Mouse (Mus musculus): ENCODE results near the gene Narfl. TPM values are rescaled to one million over a fixed set of nuclear protein-coding genes. Genes with fewer than 3 reads are reported as not detected.

The Narfl gene
- total and polyA plus RNA-seq, 2 experiments from 2014 or later = 30.4 to 31.0 TPM

DNA sequence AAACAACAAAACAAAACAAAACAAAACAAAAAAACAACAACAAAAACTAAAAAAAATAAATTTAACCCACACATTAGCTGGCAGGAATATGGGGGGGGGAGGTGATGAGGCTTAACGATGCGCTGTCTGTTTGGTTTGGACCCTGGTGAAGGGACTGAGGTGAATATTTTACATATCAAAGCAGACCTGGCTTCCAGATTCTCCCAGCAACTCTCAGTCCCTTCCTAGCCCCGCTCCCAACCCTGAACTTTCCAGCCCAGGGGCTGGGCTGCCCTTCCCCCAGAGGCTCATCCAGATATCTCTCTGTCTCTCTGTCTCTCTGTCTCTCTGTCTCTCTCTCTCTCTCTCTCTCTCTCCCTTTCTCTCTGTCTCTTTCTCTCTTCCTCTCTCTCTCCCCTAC is 11.0 kb upstream of the Narfl start:
- H3K4me3 ChIP-seq (ENCODE audit: low read depth, low read length) = no peak overlapping the region
- H3K27me3 ChIP-seq (ENCODE audit: insufficient read depth, low read length) = no peaks in the 10 kb centered on the region
- 39% methylated on average over 3 of the region's 3 CpGs for WGBS
- no peaks in the 10 kb centered on the region for H3K4me1 ChIP-seq (ENCODE audit: insufficient read depth)
- H3K4me2 ChIP-seq (ENCODE audit: low read depth) = no peak overlapping the region
- ATAC-seq = no peak
- H3K9me3 ChIP-seq (ENCODE audit: low read length) = no peaks in the 10 kb centered on the region
- DNase-seq = no peak
- no peak overlapping the region for H3K27ac ChIP-seq (ENCODE audit: low read depth, low read length)
- no peaks in the 10 kb centered on the region for H3K36me3 ChIP-seq (ENCODE audit: insufficient read depth)
- TF ChIP-seq CTCF (IDR thresholded peaks at IDR 0.05; ENCODE audit: low read depth) = no peak
- no peak overlapping the region for H3K9ac ChIP-seq

DNA sequence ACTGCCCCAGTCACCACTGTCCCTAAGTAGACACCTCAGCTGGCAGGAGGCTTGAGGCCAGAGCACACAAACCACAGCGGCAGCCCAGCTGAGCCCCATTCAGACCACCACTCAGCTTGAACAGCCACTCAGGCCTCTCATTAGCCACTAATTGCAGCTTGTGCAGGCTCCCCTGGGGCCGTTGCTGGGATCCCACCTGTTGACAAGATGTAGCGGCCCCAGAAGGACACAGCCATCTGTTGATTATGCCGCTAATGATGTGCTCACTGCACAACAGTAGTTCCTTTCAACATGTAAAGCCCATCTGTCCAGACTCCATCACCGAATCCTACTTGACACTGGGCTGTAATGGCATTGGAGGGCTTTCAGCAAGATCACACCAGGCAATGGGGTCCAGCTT is 7.7 kb upstream of the Narfl start:
- H3K9ac ChIP-seq = no peak overlapping the region
- TF ChIP-seq CTCF (IDR thresholded peaks at IDR 0.05; ENCODE audit: low read depth) = no peak
- H3K9me3 ChIP-seq (ENCODE audit: low read length) = no peaks in the 10 kb centered on the region
- H3K27ac ChIP-seq (ENCODE audit: low read depth, low read length) = no peak overlapping the region
- H3K4me1 ChIP-seq (ENCODE audit: insufficient read depth) = no peaks in the 10 kb centered on the region
- ATAC-seq (peak; percentile 43; the same call in 1 of the 2 replicates), DNase-seq (no peak)
- no peaks in the 10 kb centered on the region for H3K27me3 ChIP-seq (ENCODE audit: insufficient read depth, low read length)
- WGBS = 13% methylated on average over 5 of the region's 5 CpGs
- H3K4me3 ChIP-seq (ENCODE audit: low read depth, low read length) = no peak overlapping the region
- no peak overlapping the region for H3K4me2 ChIP-seq (ENCODE audit: low read depth)
- no peaks in the 10 kb centered on the region for H3K36me3 ChIP-seq (ENCODE audit: insufficient read depth)

DNA sequence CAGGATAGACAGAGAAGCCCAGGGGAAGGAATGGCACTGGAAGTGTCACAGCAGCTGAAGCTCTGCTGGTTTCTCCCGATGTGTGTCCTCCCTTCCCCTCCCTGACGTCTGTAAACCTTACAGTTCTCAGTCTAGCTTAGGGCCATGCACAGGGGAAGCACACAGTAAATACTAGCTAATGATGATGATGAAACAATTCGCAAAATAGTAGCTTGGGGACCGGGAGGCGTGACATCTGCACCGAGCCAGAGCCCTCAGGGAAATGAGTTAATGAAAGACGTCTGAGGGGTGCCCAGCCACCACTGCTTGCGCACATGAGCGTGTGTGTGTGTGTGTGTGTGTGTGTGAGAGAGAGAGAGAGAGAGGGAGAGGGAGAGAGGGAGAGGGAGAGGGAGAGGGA is 4.2 kb upstream of the Narfl start:
- no peak for ATAC-seq
- Histone ChIP-seq H3K9ac (no peak overlapping the region), H3K27ac (ENCODE audit: low read depth, low read length) (no peak overlapping the region), H3K4me3 (ENCODE audit: low read depth, low read length) (no peak overlapping the region), H3K27me3 (ENCODE audit: insufficient read depth, low read length) (no peaks in the 10 kb centered on the region), H3K36me3 (ENCODE audit: insufficient read depth) (no peaks in the 10 kb centered on the region), H3K4me1 (ENCODE audit: insufficient read depth) (peaks cover 3% of the 10 kb centered on the region), H3K4me2 (ENCODE audit: low read depth) (no peak overlapping the region), H3K9me3 (ENCODE audit: low read length) (no peaks in the 10 kb centered on the region)
- no peak for TF ChIP-seq CTCF (IDR thresholded peaks at IDR 0.05; ENCODE audit: low read depth)
- no peak for DNase-seq
- 56% methylated on average over 9 of the region's 9 CpGs for WGBS

DNA sequence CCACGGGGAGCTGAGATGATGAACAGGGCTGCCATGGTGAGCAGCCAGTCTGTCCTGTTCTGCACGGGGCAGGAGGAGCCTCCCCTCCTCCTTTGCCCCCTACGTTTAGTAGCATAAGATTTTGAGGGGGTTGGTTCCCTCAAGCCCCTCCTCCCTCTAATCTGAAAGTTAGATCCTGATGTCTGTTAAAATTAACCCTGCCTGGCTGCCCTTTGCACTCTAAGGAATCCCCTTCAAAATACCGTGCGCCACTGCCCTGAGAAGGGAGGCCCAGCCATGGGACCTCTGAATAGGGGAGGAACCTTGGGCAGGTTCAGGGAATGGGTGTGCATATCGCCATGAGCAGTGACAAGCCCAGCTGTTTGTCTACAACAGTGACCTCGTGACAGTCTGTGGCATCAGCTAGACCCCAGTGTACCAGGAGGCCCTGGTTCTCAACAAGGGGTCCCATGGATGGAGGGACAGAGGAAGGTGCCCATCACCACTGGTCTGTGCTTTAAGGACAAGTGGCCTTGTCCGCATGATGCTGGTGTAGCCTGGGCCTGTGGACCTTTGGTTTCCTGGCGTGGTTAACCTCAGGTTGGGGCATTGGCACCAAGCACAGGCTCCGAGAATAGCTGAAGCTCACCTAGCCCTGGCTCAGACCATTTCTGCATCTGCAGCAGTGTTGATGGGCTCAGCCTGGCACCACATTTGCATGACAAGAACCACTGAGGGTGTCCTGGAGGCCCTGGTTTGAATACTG is 1.9 kb downstream of the Narfl start:
- 85% methylated on average over 10 of the region's 10 CpGs for WGBS
- H3K27me3 ChIP-seq (ENCODE audit: insufficient read depth, low read length) = no peaks in the 10 kb centered on the region
- no peak for DNase-seq

DNA sequence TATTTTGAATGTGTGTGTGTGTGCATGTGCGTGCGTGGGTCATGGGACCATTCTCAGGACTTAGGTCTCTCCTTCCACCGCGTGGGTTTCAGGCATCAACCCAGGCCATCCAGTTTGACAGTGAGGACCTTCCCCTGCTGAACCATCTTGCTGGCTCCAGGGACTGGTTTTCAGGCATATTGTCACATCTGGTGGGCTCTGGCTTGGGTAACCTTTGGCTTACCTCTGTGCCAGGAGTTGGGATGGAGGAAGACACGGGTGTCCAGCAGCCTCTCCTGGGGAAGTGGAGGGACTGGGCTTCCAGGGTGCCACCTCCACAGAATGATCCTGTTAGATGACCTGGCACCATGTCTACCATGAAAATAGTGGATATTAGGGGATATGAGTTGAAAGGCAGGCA is 4.4 kb downstream of the Narfl start:
- Histone ChIP-seq H3K4me3 (ENCODE audit: low read depth, low read length) (no peak overlapping the region), H3K27me3 (ENCODE audit: insufficient read depth, low read length) (no peaks in the 10 kb centered on the region), H3K27ac (ENCODE audit: low read depth, low read length) (no peak overlapping the region), H3K36me3 (ENCODE audit: insufficient read depth) (peaks cover 36% of the 10 kb centered on the region), H3K9ac (no peak overlapping the region), H3K4me2 (ENCODE audit: low read depth) (no peak overlapping the region), H3K4me1 (ENCODE audit: insufficient read depth) (peaks cover 5% of the 10 kb centered on the region), H3K9me3 (ENCODE audit: low read length) (no peaks in the 10 kb centered on the region)
- 96% methylated on average over 5 of the region's 5 CpGs for WGBS
- ATAC-seq (no peak), DNase-seq (no peak)
- TF ChIP-seq CTCF (IDR thresholded peaks at IDR 0.05; ENCODE audit: low read depth) = no peak

More for the DNA sequence above, 1.9 kb downstream of the Narfl start:
- Histone ChIP-seq H3K27ac (ENCODE audit: low read depth, low read length) (no peak overlapping the region), H3K4me3 (ENCODE audit: low read depth, low read length) (no peak overlapping the region), H3K36me3 (ENCODE audit: insufficient read depth) (peaks cover 15% of the 10 kb centered on the region), H3K9me3 (ENCODE audit: low read length) (no peaks in the 10 kb centered on the region), H3K4me2 (ENCODE audit: low read depth) (no peak overlapping the region), H3K4me1 (ENCODE audit: insufficient read depth) (peaks cover 5% of the 10 kb centered on the region), H3K9ac (no peak overlapping the region)
- no peak for ATAC-seq
- no peak for TF ChIP-seq CTCF (IDR thresholded peaks at IDR 0.05; ENCODE audit: low read depth)

DNA sequence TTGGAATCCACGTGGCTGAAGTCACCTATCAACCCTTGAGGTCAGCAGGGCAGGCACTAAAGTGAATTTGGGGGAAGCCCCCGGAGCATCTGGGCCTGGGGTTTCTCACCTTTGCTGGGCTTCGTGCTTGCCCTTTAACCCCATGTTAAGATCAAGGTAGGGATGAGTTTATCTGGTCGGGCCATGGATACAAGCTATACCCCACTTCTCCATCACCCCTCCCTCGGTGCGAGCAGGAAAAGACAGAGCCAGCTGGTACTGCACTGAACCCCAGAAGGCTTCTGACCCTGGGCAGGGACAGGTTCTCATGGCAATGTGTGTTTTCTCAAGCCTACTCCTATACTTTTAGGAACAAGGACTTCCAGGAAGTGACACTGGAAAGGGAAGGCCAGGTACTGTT is 7.8 kb downstream of the Narfl start:
- ATAC-seq (no peak), DNase-seq (no peak)
- 78% methylated on average over 6 of the region's 6 CpGs for WGBS
- Histone ChIP-seq H3K9ac (no peak overlapping the region), H3K4me2 (ENCODE audit: low read depth) (no peak overlapping the region), H3K4me1 (ENCODE audit: insufficient read depth) (peaks cover 6% of the 10 kb centered on the region), H3K36me3 (ENCODE audit: insufficient read depth) (peaks cover 49% of the 10 kb centered on the region), H3K9me3 (ENCODE audit: low read length) (no peaks in the 10 kb centered on the region), H3K27me3 (ENCODE audit: insufficient read depth, low read length) (no peaks in the 10 kb centered on the region), H3K4me3 (ENCODE audit: low read depth, low read length) (no peak overlapping the region), H3K27ac (ENCODE audit: low read depth, low read length) (no peak overlapping the region)
- no peak for TF ChIP-seq CTCF (IDR thresholded peaks at IDR 0.05; ENCODE audit: low read depth)

DNA sequence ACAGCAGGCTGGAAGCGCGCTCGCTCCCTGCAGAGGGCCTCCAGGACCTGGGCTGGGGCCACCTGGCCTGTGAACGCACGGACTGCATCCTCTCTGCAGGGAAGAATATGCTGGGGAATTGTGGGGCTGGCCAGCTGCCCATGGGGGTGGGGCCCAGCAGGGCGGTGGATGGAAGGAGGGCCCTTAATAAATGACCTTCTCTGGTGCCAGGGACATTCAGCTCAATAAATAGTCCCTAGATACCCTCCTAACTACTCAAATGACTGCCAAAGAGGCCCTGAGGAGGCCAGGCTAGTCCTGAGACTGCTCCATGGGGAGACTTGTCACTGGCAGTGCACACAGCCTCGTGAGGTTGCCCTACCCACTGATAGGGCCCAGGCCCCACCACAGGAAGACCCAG is 9.5 kb downstream of the Narfl start:
- no peak for ATAC-seq
- Histone ChIP-seq H3K9me3 (ENCODE audit: low read length) (no peaks in the 10 kb centered on the region), H3K4me1 (ENCODE audit: insufficient read depth) (peaks cover 6% of the 10 kb centered on the region), H3K9ac (no peak overlapping the region; the same call in 1 of the 2 replicates), H3K36me3 (ENCODE audit: insufficient read depth) (peaks cover 51% of the 10 kb centered on the region), H3K27ac (ENCODE audit: low read depth, low read length) (no peak overlapping the region), H3K27me3 (ENCODE audit: insufficient read depth, low read length) (no peaks in the 10 kb centered on the region), H3K4me2 (ENCODE audit: low read depth) (no peak overlapping the region), H3K4me3 (ENCODE audit: low read depth, low read length) (no peak overlapping the region)
- WGBS = 62% methylated on average over 7 of the region's 7 CpGs
- no peak for DNase-seq
- no peak for TF ChIP-seq CTCF (IDR thresholded peaks at IDR 0.05; ENCODE audit: low read depth)
